Mouse (Mus musculus): ENCODE results near the gene Tef. TPM values are rescaled to one million over a fixed set of nuclear protein-coding genes. Genes with fewer than 3 reads are reported as not detected.
A peak's percentile ranks its signal among the peaks of the same experiment; 100 is the strongest.

The Tef gene
- polyA plus RNA-seq, 1 experiment from 2014 or later: 29.4 TPM

- no peak overlapping the region for H3K27ac ChIP-seq
- 0 out of 2 replicates have a peak, but pooled peaks cover 5% of the 10 kb centered on the region for H3K4me1 ChIP-seq
- no peak for ATAC-seq (ENCODE audit: insufficient number of reproducible peaks, insufficient read depth, low FRiP score, low TSS enrichment, low read depth)
- WGBS: 86% methylated on average over 7 of the region's 7 CpGs
- H3K4me3 ChIP-seq: no peak overlapping the region
- H3K36me3 ChIP-seq: peaks cover 8% of the 10 kb centered on the region
- H3K9me3 ChIP-seq: no peaks in the 10 kb centered on the region
- H3K9ac ChIP-seq: no peak overlapping the region
- H3K4me2 ChIP-seq: no peak overlapping the region
- no peaks in the 10 kb centered on the region for H3K27me3 ChIP-seq
Observed at GRCm38 (mm10) chr15:81842275-81842674, 40.1 kb downstream of the Tef start.

- H3K9me3 ChIP-seq: no peaks in the 10 kb centered on the region
- H3K27ac ChIP-seq: no peak overlapping the region
- H3K36me3 ChIP-seq: peaks cover 29% of the 10 kb centered on the region
- H3K9ac ChIP-seq: no peak overlapping the region
- H3K4me2 ChIP-seq: no peak overlapping the region
- 0 out of 2 replicates have a peak, but pooled peaks cover 5% of the 10 kb centered on the region for H3K4me1 ChIP-seq
- H3K27me3 ChIP-seq: no peaks in the 10 kb centered on the region
- no peak overlapping the region for H3K4me3 ChIP-seq
- 69% methylated on average over 5 of the region's 5 CpGs for WGBS
- no peak for ATAC-seq (ENCODE audit: insufficient number of reproducible peaks, insufficient read depth, low FRiP score, low TSS enrichment, low read depth)
Observed at GRCm38 (mm10) chr15:81845033-81845625, 42.9 kb downstream of the Tef start.

- 26% methylated on average over 4 of the region's 4 CpGs for WGBS
- Histone ChIP-seq H3K9me3 (no peaks in the 10 kb centered on the region), H3K4me1 (0 out of 2 replicates have a peak, but pooled peaks cover 5% of the 10 kb centered on the region), H3K4me2 (no peak overlapping the region), H3K9ac (no peak overlapping the region), H3K27me3 (no peaks in the 10 kb centered on the region), H3K36me3 (peaks cover 35% of the 10 kb centered on the region), H3K27ac (no peak overlapping the region), H3K4me3 (no peak overlapping the region)
- no peak for ATAC-seq (ENCODE audit: insufficient number of reproducible peaks, insufficient read depth, low FRiP score, low TSS enrichment, low read depth)
Observed at GRCm38 (mm10) chr15:81845724-81846123, 43.5 kb downstream of the Tef start.

GRCm38 (mm10) chr15:81846755-81847154, 44.5 kb downstream of the Tef start:
- peaks cover 45% of the 10 kb centered on the region for H3K36me3 ChIP-seq
- WGBS: 89% methylated on average over 9 of the region's 9 CpGs
- H3K4me2 ChIP-seq: no peak overlapping the region
- H3K4me1 ChIP-seq: 0 out of 2 replicates have a peak, but pooled peaks cover 5% of the 10 kb centered on the region
- no peak overlapping the region for H3K27ac ChIP-seq
- H3K4me3 ChIP-seq: no peak overlapping the region
- no peaks in the 10 kb centered on the region for H3K9me3 ChIP-seq
- no peak for ATAC-seq (ENCODE audit: insufficient number of reproducible peaks, insufficient read depth, low FRiP score, low TSS enrichment, low read depth)
- no peaks in the 10 kb centered on the region for H3K27me3 ChIP-seq
- no peak overlapping the region for H3K9ac ChIP-seq

- Histone ChIP-seq H3K4me2 (no peak overlapping the region), H3K9me3 (no peaks in the 10 kb centered on the region), H3K27ac (no peak overlapping the region), H3K4me1 (0 out of 2 replicates have a peak, but pooled peaks cover 5% of the 10 kb centered on the region), H3K9ac (no peak overlapping the region), H3K36me3 (peaks cover 49% of the 10 kb centered on the region), H3K27me3 (no peaks in the 10 kb centered on the region), H3K4me3 (no peak overlapping the region)
- ATAC-seq (ENCODE audit: insufficient number of reproducible peaks, insufficient read depth, low FRiP score, low TSS enrichment, low read depth): no peak
- WGBS: 88% methylated on average over 4 of the region's 4 CpGs
Observed at GRCm38 (mm10) chr15:81847161-81847560, 44.9 kb downstream of the Tef start.

GRCm38 (mm10) chr15:81847861-81848260, 45.6 kb downstream of the Tef start:
- no peak overlapping the region for H3K4me3 ChIP-seq
- no peaks in the 10 kb centered on the region for H3K9me3 ChIP-seq
- H3K4me1 ChIP-seq: 0 out of 2 replicates have a peak, but pooled peaks cover 5% of the 10 kb centered on the region
- no peak overlapping the region for H3K27ac ChIP-seq
- H3K4me2 ChIP-seq: no peak overlapping the region
- H3K9ac ChIP-seq: no peak overlapping the region
- no peak for ATAC-seq (ENCODE audit: insufficient number of reproducible peaks, insufficient read depth, low FRiP score, low TSS enrichment, low read depth)
- H3K36me3 ChIP-seq: peaks cover 56% of the 10 kb centered on the region
- H3K27me3 ChIP-seq: no peaks in the 10 kb centered on the region
- 88% methylated on average over 5 of the region's 5 CpGs for WGBS

GRCm38 (mm10) chr15:81848301-81848700, 46.1 kb downstream of the Tef start:
- H3K27ac ChIP-seq: no peak overlapping the region

GRCm38 (mm10) chr15:81849104-81849503, 46.9 kb downstream of the Tef start:
- Histone ChIP-seq H3K9ac (no peak overlapping the region), H3K27ac (no peak overlapping the region), H3K4me3 (no peak overlapping the region), H3K27me3 (no peaks in the 10 kb centered on the region), H3K9me3 (no peaks in the 10 kb centered on the region), H3K36me3 (peaks cover 65% of the 10 kb centered on the region), H3K4me1 (0 out of 2 replicates have a peak, but pooled peaks cover 5% of the 10 kb centered on the region), H3K4me2 (no peak overlapping the region)
- WGBS: 84% methylated on average over 9 of the region's 9 CpGs
- no peak for ATAC-seq (ENCODE audit: insufficient number of reproducible peaks, insufficient read depth, low FRiP score, low TSS enrichment, low read depth)

More at GRCm38 (mm10) chr15:81848301-81848700, 46.1 kb downstream of the Tef start:
- Histone ChIP-seq H3K9ac (no peak overlapping the region), H3K4me3 (no peak overlapping the region), H3K4me1 (0 out of 2 replicates have a peak, but pooled peaks cover 5% of the 10 kb centered on the region), H3K4me2 (no peak overlapping the region), H3K27me3 (no peaks in the 10 kb centered on the region), H3K36me3 (peaks cover 59% of the 10 kb centered on the region), H3K9me3 (no peaks in the 10 kb centered on the region)
- 36% methylated on average over 7 of the region's 7 CpGs for WGBS
- ATAC-seq (ENCODE audit: insufficient number of reproducible peaks, insufficient read depth, low FRiP score, low TSS enrichment, low read depth): no peak

- Histone ChIP-seq H3K4me3 (no peak overlapping the region), H3K36me3 (peaks cover 69% of the 10 kb centered on the region)
- WGBS: 83% methylated on average over 14 of the region's 14 CpGs
Observed at GRCm38 (mm10) chr15:81850718-81851117, 48.5 kb downstream of the Tef start.

GRCm38 (mm10) chr15:81851375-81851774, 49.2 kb downstream of the Tef start:
- WGBS: 96% methylated on average over 15 of the region's 15 CpGs
- Histone ChIP-seq H3K36me3 (peaks cover 69% of the 10 kb centered on the region), H3K9me3 (no peaks in the 10 kb centered on the region), H3K4me2 (no peak overlapping the region), H3K9ac (no peak overlapping the region), H3K27me3 (no peaks in the 10 kb centered on the region), H3K4me1 (peaks cover 12% of the 10 kb centered on the region), H3K4me3 (no peak overlapping the region), H3K27ac (no peak overlapping the region)
- ATAC-seq (ENCODE audit: insufficient number of reproducible peaks, insufficient read depth, low FRiP score, low TSS enrichment, low read depth): no peak

More at GRCm38 (mm10) chr15:81850718-81851117, 48.5 kb downstream of the Tef start:
- ATAC-seq (ENCODE audit: insufficient number of reproducible peaks, insufficient read depth, low FRiP score, low TSS enrichment, low read depth): no peak
- Histone ChIP-seq H3K27ac (no peak overlapping the region), H3K9me3 (no peaks in the 10 kb centered on the region), H3K9ac (no peak overlapping the region), H3K4me2 (no peak overlapping the region), H3K27me3 (no peaks in the 10 kb centered on the region), H3K4me1 (peaks cover 13% of the 10 kb centered on the region)

- Histone ChIP-seq H3K36me3 (peaks cover 59% of the 10 kb centered on the region), H3K9ac (0 out of 2 replicates have a peak overlapping the region, but pooled peaks have one; percentile 32), H3K27me3 (no peaks in the 10 kb centered on the region), H3K4me1 (peaks cover 15% of the 10 kb centered on the region), H3K9me3 (no peaks in the 10 kb centered on the region), H3K27ac (no peak overlapping the region), H3K4me2 (no peak overlapping the region), H3K4me3 (no peak overlapping the region)
- no peak for ATAC-seq (ENCODE audit: insufficient number of reproducible peaks, insufficient read depth, low FRiP score, low TSS enrichment, low read depth)
- 92% methylated on average over 9 of the region's 9 CpGs for WGBS
Observed at GRCm38 (mm10) chr15:81852411-81853000, 50.3 kb downstream of the Tef start.

GRCm38 (mm10) chr15:81853081-81853480, 50.9 kb downstream of the Tef start:
- Histone ChIP-seq H3K9ac (no peak overlapping the region), H3K4me3 (no peak overlapping the region), H3K27me3 (no peaks in the 10 kb centered on the region), H3K4me1 (peaks cover 15% of the 10 kb centered on the region), H3K9me3 (no peaks in the 10 kb centered on the region), H3K4me2 (no peak overlapping the region), H3K27ac (no peak overlapping the region), H3K36me3 (peaks cover 54% of the 10 kb centered on the region)
- no peak for ATAC-seq (ENCODE audit: insufficient number of reproducible peaks, insufficient read depth, low FRiP score, low TSS enrichment, low read depth)
- 87% methylated on average over 7 of the region's 7 CpGs for WGBS

All from embryonic facial prominence, embryonic 13.5 days (tissue).